Mouse (Mus musculus): ENCODE results near the gene Krt14. TPM values are rescaled to one million over a fixed set of nuclear protein-coding genes. Genes with fewer than 3 reads are reported as not detected.

The Krt14 gene
- polyA plus RNA-seq, 1 experiment from 2014 or later = 47.9 TPM

- DNase-seq (ENCODE audit: low spot score) = no peak
Measured at GRCm38 (mm10) chr11:100168071-100168470, 39.3 kb downstream of the Krt14 start.

GRCm38 (mm10) chr11:100164392-100164791, 43.0 kb downstream of the Krt14 start:
- no peak for DNase-seq (ENCODE audit: low spot score)

- no peak for DNase-seq (ENCODE audit: low spot score)
Measured at GRCm38 (mm10) chr11:100157908-100158477, 49.4 kb downstream of the Krt14 start.

- no peak for DNase-seq (ENCODE audit: low spot score)
Measured at GRCm38 (mm10) chr11:100157331-100157730, 50.0 kb downstream of the Krt14 start.

GRCm38 (mm10) chr11:100155497-100156255, 51.7 kb downstream of the Krt14 start:
- no peak for DNase-seq (ENCODE audit: low spot score)

Other genes starting within 250 kb of the Krt14 start
- gene Krtap29-1, start 228.5 kb downstream of the Krt14 start, polyA plus RNA-seq (2015; fragmentation: Nextera tagmentation; extraction: Ambion mirVana) = not detected in 2 replicates
- gene Krtap16-1, start 221.0 kb downstream of the Krt14 start, polyA plus RNA-seq (2015; fragmentation: Nextera tagmentation; extraction: Ambion mirVana) = not detected in 2 replicates
- 0.23 TPM in 1 of 2 replicates, not detected in the other for gene Krtap17-1, start 213.6 kb downstream of the Krt14 start, polyA plus RNA-seq (2015; fragmentation: Nextera tagmentation; extraction: Ambion mirVana)
- gene Krt33a, start 191.3 kb downstream of the Krt14 start, polyA plus RNA-seq (2015; fragmentation: Nextera tagmentation; extraction: Ambion mirVana) = 0.10 and 0.29 TPM in 2 replicates
- gene Krt33b, start 177.7 kb downstream of the Krt14 start, polyA plus RNA-seq (2015; fragmentation: Nextera tagmentation; extraction: Ambion mirVana) = 0.26 and 0.30 TPM in 2 replicates
- gene Krt34, start 166.0 kb downstream of the Krt14 start, polyA plus RNA-seq (2015; fragmentation: Nextera tagmentation; extraction: Ambion mirVana) = 0.10 TPM in 1 of 2 replicates, not detected in the other
- 0.12 and 0.14 TPM in 2 replicates for gene Krt31, start 157.0 kb downstream of the Krt14 start, polyA plus RNA-seq (2015; fragmentation: Nextera tagmentation; extraction: Ambion mirVana)
- 0.13 and 0.18 TPM in 2 replicates for gene Krt32, start 119.3 kb downstream of the Krt14 start, polyA plus RNA-seq (2015; fragmentation: Nextera tagmentation; extraction: Ambion mirVana)
- 0.06 and 0.16 TPM in 2 replicates for gene Krt35, start 111.3 kb downstream of the Krt14 start, polyA plus RNA-seq (2015; fragmentation: Nextera tagmentation; extraction: Ambion mirVana)
- 0.24 and 0.29 TPM in 2 replicates for gene Krt36, start 101.9 kb downstream of the Krt14 start, polyA plus RNA-seq (2015; fragmentation: Nextera tagmentation; extraction: Ambion mirVana)
- gene Krt13, start 86.0 kb downstream of the Krt14 start, polyA plus RNA-seq (2015; fragmentation: Nextera tagmentation; extraction: Ambion mirVana) = 0.66 and 18.2 TPM in 2 replicates
- 5.2 and 35.5 TPM in 2 replicates for gene Krt15, start 71.6 kb downstream of the Krt14 start, polyA plus RNA-seq (2015; fragmentation: Nextera tagmentation; extraction: Ambion mirVana)
- 10.2 and 19.1 TPM in 2 replicates for gene Krt19, start 58.9 kb downstream of the Krt14 start, polyA plus RNA-seq (2015; fragmentation: Nextera tagmentation; extraction: Ambion mirVana)
- 0.08 and 0.10 TPM in 2 replicates for gene Krt9, start 14.3 kb downstream of the Krt14 start, polyA plus RNA-seq (2015; fragmentation: Nextera tagmentation; extraction: Ambion mirVana)
- gene Krt16, start 41.4 kb upstream of the Krt14 start, polyA plus RNA-seq (2015; fragmentation: Nextera tagmentation; extraction: Ambion mirVana) = 2.5 and 2.7 TPM in 2 replicates
- gene Krt17, start 53.5 kb upstream of the Krt14 start, polyA plus RNA-seq (2015; fragmentation: Nextera tagmentation; extraction: Ambion mirVana) = 436 and 450 TPM in 2 replicates
- gene Krt42, start 62.3 kb upstream of the Krt14 start, polyA plus RNA-seq (2015; fragmentation: Nextera tagmentation; extraction: Ambion mirVana) = 0.35 and 0.46 TPM in 2 replicates
- 2,060 and 2,248 TPM in 2 replicates for gene Eif1, start 112.3 kb upstream of the Krt14 start, polyA plus RNA-seq (2015; fragmentation: Nextera tagmentation; extraction: Ambion mirVana)
- 1.9 and 2.1 TPM in 2 replicates for gene Gast, start 126.9 kb upstream of the Krt14 start, polyA plus RNA-seq (2015; fragmentation: Nextera tagmentation; extraction: Ambion mirVana)
- gene Hap1, start 148.6 kb upstream of the Krt14 start, polyA plus RNA-seq (2015; fragmentation: Nextera tagmentation; extraction: Ambion mirVana) = 1.7 and 2.0 TPM in 2 replicates
- gene Jup, start 190.2 kb upstream of the Krt14 start, polyA plus RNA-seq (2015; fragmentation: Nextera tagmentation; extraction: Ambion mirVana) = 94.2 and 95.3 TPM in 2 replicates
- gene P3h4, start 207.3 kb upstream of the Krt14 start, polyA plus RNA-seq (2015; fragmentation: Nextera tagmentation; extraction: Ambion mirVana) = 14.8 and 15.3 TPM in 2 replicates
- 12.2 and 16.4 TPM in 2 replicates for gene Fkbp10, start 208.1 kb upstream of the Krt14 start, polyA plus RNA-seq (2015; fragmentation: Nextera tagmentation; extraction: Ambion mirVana)
- gene Nt5c3b, start 234.3 kb upstream of the Krt14 start, polyA plus RNA-seq (2015; fragmentation: Nextera tagmentation; extraction: Ambion mirVana) = 147 TPM in 2 replicates
- 0.39 and 0.55 TPM in 2 replicates for gene Klhl10, start 234.4 kb upstream of the Krt14 start, polyA plus RNA-seq (2015; fragmentation: Nextera tagmentation; extraction: Ambion mirVana)